Mouse (Mus musculus) embryonic facial prominence, embryonic 15.5 days (tissue): Measurements from ENCODE around the gene BC004004. TPM values are rescaled to one million over a fixed set of nuclear protein-coding genes. Genes with fewer than 3 reads are reported as not detected.
A peak's percentile ranks its signal among the peaks of the same experiment; 100 is the strongest.

Source experiments
- ATAC-seq: fragments of 200-750 bp; cut with Nextera tagmentation; 2 replicates; pipeline ENCODE4 v1.8.0; 2017; ENCODE audit warnings: low read depth, moderate TSS enrichment; ENCODE audit not compliant: insufficient number of reproducible peaks, low FRiP score, low TSS enrichment
- H3K27ac ChIP-seq: fragments of 300-500 bp; sonication (generic); replicated peaks from 2 replicates; pipeline ENCODE4 v1.5.1; 2015; ENCODE audit warnings: mild to moderate bottlenecking, inconsistent platforms
- H3K27me3 ChIP-seq: fragments of 300-500 bp; sonication (generic); 2 replicates; pipeline ENCODE4 v1.6.1; 2015; ENCODE audit warnings: inconsistent platforms
- H3K36me3 ChIP-seq: fragments of 300-500 bp; sonication (generic); 2 replicates; pipeline ENCODE4 v1.6.1; 2015; ENCODE audit warnings: mild to moderate bottlenecking, inconsistent platforms
- H3K4me1 ChIP-seq: fragments of 300-500 bp; sonication (generic); 2 replicates; pipeline ENCODE4 v1.6.1; 2015; ENCODE audit warnings: inconsistent platforms
- H3K4me2 ChIP-seq: fragments of 300-500 bp; sonication (generic); replicated peaks from 2 replicates; pipeline ENCODE4 v1.6.1; 2015; ENCODE audit warnings: mild to moderate bottlenecking, inconsistent platforms
- H3K4me3 ChIP-seq: fragments of 300-500 bp; sonication (generic); replicated peaks from 2 replicates; pipeline ENCODE4 v1.5.1; 2015; ENCODE audit warnings: mild to moderate bottlenecking, inconsistent platforms
- H3K9ac ChIP-seq: fragments of 300-500 bp; sonication (generic); 2 replicates; pipeline ENCODE4 v1.6.1; 2015; ENCODE audit warnings: inconsistent platforms
- H3K9me3 ChIP-seq: fragments of 300-500 bp; sonication (generic); replicated peaks from 2 replicates; pipeline ENCODE4 v1.6.1; 2016; ENCODE audit warnings: inconsistent platforms
- WGBS: fragments of 180-500 bp; shearing (Covaris S2); methylation state at CpG from one replicate; pipeline ENCODE4 v1.1.7; 2015; 5-methylcytosine and 5-hydroxymethylcytosine counted together
- polyA plus RNA-seq: library from polyadenylated mRNA; unstranded; fragments of >200 nt; fragmentation: Nextera tagmentation; extraction: Ambion mirVana; gene quantifications from 2 replicates; pipeline ENCODE4 v1.2.1, GENCODE M21; 2015

The BC004004 gene
- polyA plus RNA-seq, 1 experiment from 2014 or later, result 85.8 TPM

DNA sequence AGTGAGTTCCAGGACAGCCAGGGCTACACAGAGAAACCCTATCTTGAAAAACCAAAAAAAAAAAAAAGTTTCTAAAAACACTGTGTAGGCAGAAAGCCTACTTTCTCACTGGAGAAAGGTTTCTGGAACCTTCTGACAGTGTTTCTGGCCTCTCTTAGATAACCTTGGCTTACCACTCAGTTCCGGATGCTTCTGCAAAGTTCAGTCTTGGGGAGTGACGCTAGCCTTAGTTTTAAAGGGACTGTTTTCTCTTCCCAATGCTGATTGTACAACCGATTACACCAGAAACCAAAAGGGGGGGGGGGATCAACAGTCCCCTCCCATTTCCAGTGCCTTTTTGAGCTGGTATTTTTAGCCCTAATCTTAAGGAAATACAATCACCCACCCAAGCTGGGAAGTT, 55.0 kb downstream of the BC004004 start:
- Histone ChIP-seq H3K9me3 (no peaks in the 10 kb centered on the region), H3K4me2 (no peak overlapping the region), H3K36me3 (no peaks in the 10 kb centered on the region), H3K27ac (no peak overlapping the region), H3K4me3 (no peak overlapping the region), H3K9ac (no peak overlapping the region), H3K4me1 (peaks cover 22% of the 10 kb centered on the region), H3K27me3 (peaks cover 53% of the 10 kb centered on the region)
- ATAC-seq, result no peak
- WGBS, result 90% methylated on average over 3 of the region's 3 CpGs

DNA sequence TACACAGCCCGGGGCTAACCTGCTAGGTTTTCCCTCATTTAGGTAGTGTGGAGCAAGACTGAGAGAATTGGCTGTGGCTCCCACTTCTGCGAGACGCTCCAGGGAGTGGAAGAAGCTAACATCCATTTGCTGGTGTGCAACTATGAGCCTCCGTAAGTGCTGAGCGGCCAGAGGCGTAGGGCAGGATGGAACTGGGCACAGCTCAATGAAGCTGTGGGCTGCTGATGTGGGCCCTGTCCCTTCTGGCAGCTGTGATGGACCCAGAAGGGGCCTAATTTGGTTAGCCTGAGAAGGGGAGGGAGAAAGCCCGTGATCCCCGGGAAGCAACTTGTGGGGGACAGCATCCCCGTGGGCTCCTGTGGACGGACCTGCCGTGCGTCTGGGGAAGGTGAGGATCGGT, 57.2 kb downstream of the BC004004 start:
- no peak overlapping the region for H3K27ac ChIP-seq
- 63% methylated on average over 13 of the region's 13 CpGs for WGBS
- peaks cover 17% of the 10 kb centered on the region for H3K4me1 ChIP-seq
- peaks cover 40% of the 10 kb centered on the region for H3K27me3 ChIP-seq
- H3K9ac ChIP-seq, result no peak overlapping the region
- H3K4me3 ChIP-seq, result no peak overlapping the region
- H3K4me2 ChIP-seq, result no peak overlapping the region
- H3K9me3 ChIP-seq, result no peaks in the 10 kb centered on the region
- peaks cover 6% of the 10 kb centered on the region; the same call in 1 of the 2 replicates for H3K36me3 ChIP-seq
- ATAC-seq, result no peak

DNA sequence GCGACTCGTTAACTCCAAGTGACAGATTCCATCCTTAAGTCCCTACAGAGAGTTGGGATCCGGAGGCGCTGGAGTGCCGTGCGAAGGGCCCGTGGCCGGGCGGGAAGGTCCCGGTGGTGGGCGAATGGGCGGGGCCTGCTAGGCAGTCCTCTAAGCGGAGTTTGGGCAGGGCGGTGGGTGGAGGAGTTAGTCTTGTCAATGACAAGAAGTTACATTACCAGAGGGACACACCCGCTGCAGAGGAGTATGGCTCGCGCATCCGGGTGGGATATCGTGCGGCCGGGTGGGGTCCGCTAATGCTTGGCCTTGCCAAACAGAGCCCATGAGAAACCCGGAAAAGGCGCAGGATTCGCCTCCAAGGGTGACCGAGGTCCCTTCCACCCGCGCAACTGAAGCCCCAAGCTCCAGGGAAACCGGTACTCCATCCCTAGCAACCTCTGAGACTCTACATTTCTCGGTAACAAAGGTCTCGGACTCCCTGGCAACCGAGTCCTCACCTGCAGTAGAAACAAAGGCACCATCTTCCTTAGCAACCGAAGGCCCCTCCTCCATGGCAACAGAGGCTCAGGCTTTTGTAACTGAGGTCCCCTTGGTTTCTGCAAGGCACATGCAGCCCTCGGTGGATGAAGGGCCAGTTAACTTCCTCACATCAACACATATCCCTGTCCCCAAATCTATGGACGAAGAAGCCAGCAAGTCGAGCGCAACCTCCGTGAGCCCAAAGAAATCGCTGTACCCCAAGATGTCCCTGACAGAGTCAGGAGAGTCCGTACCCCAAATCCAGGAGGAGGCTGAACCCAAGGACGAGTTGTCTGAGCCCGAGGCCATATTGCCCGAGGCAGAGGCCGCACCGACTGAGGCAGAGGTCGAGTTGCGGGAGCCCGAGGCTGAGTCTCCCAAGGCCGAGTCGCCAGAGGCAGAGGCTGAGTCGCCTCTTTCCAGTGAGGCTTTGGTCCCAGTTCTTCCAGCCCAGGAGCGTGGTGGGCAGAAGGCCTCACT, 58.2 kb downstream of the BC004004 start:
- Histone ChIP-seq H3K4me3 (peak overlapping the region; percentile 30), H3K4me2 (peak overlapping the region; percentile 52), H3K27ac (no peak overlapping the region), H3K9me3 (no peaks in the 10 kb centered on the region), H3K27me3 (peaks cover 30% of the 10 kb centered on the region), H3K36me3 (peaks cover 14% of the 10 kb centered on the region), H3K4me1 (peaks cover 15% of the 10 kb centered on the region), H3K9ac (no peak overlapping the region)
- 0 out of 2 replicates have a peak, but pooled peaks have one; percentile 27 for ATAC-seq
- WGBS, result 15% methylated on average over 52 of the region's 52 CpGs

DNA sequence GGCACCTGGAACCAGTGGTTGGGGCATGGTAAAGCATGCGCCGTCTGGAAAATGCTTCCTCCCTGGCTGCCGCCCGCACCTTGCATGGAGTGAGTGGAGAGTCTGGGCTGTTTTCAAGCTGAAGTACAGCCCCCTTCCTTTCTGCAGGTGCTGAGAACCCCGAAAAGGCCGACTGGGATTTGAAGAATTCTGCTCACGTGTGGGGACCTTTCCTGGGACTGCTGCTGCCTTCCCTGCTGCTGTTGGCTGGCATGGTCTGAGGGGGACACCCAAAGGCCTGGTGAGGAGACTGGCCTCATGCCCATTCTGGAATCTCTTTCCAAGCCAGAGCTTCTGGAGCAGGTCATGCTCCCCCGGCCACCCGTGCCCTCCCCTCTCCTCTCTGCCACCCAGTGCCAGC, 59.1 kb downstream of the BC004004 start:
- ATAC-seq, result no peak
- H3K9ac ChIP-seq, result no peak overlapping the region
- no peak overlapping the region for H3K27ac ChIP-seq
- 71% methylated on average over 9 of the region's 9 CpGs for WGBS
- H3K9me3 ChIP-seq, result no peaks in the 10 kb centered on the region
- no peak overlapping the region for H3K4me2 ChIP-seq
- peaks cover 21% of the 10 kb centered on the region; the same call in 1 of the 2 replicates for H3K27me3 ChIP-seq
- H3K4me1 ChIP-seq, result peaks cover 10% of the 10 kb centered on the region
- peaks cover 22% of the 10 kb centered on the region for H3K36me3 ChIP-seq
- H3K4me3 ChIP-seq, result no peak overlapping the region

DNA sequence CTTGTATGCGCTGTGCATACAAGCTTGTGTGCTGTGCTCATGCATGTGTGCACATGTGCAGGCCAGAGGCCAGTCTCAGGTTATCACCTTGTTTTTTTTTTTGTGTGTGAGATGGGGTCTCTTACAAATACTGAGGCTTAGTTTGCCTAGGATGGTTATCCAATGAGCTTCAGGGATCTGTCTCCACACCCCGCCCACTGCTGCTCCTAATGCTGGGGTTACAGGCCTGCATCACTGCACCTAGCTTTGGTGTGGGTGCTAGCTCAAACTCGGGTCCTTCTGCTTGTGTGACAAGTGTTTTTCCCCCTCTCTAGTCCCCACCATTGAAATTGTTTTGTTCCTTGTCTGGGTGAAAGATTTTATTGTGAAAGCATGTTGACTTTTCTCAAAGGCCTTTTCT, 61.6 kb downstream of the BC004004 start:
- H3K4me2 ChIP-seq, result no peak overlapping the region
- no peak overlapping the region for H3K9ac ChIP-seq
- H3K4me3 ChIP-seq, result no peak overlapping the region
- H3K9me3 ChIP-seq, result no peaks in the 10 kb centered on the region
- WGBS, result 81% methylated on average over 3 of the region's 3 CpGs
- H3K36me3 ChIP-seq, result peaks cover 44% of the 10 kb centered on the region
- H3K27ac ChIP-seq, result no peak overlapping the region
- H3K4me1 ChIP-seq, result peaks cover 10% of the 10 kb centered on the region
- peaks cover 17% of the 10 kb centered on the region; the same call in 1 of the 2 replicates for H3K27me3 ChIP-seq
- ATAC-seq, result no peak

DNA sequence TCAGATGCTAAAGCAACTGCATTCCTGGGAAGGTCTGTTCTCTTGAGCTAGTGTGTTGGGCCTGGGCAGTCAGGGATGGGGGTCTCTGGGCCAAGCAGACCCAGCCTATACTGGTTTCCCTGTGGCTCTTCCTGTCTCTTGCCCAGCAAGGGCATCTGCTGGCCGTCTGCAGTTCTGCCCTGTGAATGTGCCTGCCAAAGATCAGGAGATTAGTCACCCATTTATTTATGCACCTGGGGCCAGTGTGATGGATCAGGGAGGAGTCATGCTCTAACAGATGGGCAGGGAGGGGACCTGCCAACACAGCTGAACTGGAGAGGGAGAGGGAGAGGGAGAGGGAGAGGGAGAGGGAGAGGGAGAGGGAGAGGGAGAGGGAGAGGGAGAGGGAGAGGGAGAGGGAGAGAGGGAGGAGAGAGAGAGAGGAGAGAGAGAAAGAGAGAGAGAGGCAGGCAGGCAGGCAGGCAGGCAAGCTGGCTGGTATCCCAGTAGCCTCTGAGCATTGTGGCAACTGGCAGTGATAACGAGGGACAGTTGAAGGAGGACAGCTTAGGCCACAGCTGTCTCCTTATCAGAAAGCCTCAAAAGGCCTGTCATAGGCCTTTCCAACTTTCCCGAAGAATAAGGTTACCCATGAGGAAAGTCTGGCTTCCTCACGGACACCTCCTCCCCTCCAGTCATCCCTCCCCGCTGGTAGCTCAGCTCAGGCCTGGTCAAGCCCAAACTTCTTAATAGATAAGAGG, 62.3 kb downstream of the BC004004 start:
- peaks cover 13% of the 10 kb centered on the region; the same call in 1 of the 2 replicates for H3K27me3 ChIP-seq
- no peak for ATAC-seq
- H3K9me3 ChIP-seq, result no peaks in the 10 kb centered on the region
- H3K4me2 ChIP-seq, result no peak overlapping the region
- H3K27ac ChIP-seq, result peak overlapping the region; percentile 55; the same call in 1 of the 2 replicates
- H3K4me1 ChIP-seq, result peaks cover 10% of the 10 kb centered on the region
- no peak overlapping the region for H3K4me3 ChIP-seq
- peaks cover 50% of the 10 kb centered on the region for H3K36me3 ChIP-seq
- H3K9ac ChIP-seq, result no peak overlapping the region
- 35% methylated on average over 5 of the region's 5 CpGs for WGBS

DNA sequence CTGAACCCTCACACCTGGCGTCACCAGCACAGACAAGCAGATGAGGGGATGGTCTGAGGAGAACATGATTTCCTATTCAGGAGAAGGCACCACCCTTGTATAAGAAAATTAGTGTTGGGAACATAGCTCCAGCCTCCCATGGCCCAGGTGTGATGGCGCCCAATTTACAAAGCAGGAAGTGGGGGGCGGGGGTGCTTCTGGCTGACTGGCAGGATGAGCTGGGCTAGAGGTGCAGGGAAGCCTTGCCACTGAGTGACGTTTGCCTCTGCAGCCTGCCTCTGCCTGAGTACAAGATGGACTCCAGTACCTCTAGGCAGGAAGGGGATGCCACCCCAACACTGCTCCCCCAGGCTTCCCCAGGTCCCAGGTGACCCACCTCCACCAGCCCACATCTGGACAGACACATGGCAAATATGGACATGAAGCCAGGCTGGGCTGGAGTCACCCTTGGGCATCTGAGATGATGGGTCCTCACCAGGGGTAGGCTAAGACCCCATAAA, 63.6 kb downstream of the BC004004 start:
- Histone ChIP-seq H3K4me3 (no peak overlapping the region), H3K27ac (no peak overlapping the region), H3K4me1 (no peaks in the 10 kb centered on the region), H3K27me3 (peaks cover 4% of the 10 kb centered on the region; the same call in 1 of the 2 replicates), H3K9ac (no peak overlapping the region), H3K9me3 (no peaks in the 10 kb centered on the region), H3K36me3 (peaks cover 64% of the 10 kb centered on the region), H3K4me2 (no peak overlapping the region)
- 79% methylated on average over 4 of the region's 4 CpGs for WGBS
- ATAC-seq, result no peak

DNA sequence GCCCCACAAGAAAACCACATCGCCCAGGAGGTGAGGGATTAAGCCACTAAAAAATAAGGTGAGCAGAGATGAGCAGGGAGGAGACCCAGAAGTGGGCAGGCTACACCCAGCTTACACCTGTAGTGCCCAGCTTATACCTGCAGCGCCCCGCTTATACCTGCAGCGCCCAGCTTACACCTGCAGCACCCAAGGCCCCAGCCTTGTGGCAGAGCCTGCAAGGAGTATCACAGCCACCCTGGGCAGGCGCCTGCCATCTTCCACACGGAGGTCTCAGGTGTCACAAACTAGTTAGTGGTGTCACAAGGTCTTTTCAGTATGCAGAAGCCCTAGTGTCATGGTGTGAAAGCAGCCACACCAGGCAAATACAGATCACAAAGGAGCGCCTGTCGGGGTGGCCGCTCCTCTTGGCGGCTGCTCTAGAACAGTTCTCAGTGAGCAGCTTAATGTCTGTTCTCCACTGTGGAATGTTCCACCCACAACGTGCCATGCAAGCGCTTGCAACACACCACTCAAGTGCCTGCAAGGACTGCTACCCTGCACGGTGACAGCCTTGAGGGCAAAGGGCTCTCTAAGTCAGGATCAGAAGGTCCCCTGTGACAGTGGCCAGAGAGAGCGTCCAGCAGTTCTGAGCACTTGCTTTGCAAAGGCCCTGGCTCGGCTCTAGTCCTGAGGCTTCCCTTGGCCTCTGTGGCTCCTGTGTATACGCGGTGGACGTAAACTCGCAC, 67.8 kb downstream of the BC004004 start:
- peaks cover 86% of the 10 kb centered on the region for H3K36me3 ChIP-seq
- 91% methylated on average over 19 of the region's 19 CpGs for WGBS
- ATAC-seq, result no peak

DNA sequence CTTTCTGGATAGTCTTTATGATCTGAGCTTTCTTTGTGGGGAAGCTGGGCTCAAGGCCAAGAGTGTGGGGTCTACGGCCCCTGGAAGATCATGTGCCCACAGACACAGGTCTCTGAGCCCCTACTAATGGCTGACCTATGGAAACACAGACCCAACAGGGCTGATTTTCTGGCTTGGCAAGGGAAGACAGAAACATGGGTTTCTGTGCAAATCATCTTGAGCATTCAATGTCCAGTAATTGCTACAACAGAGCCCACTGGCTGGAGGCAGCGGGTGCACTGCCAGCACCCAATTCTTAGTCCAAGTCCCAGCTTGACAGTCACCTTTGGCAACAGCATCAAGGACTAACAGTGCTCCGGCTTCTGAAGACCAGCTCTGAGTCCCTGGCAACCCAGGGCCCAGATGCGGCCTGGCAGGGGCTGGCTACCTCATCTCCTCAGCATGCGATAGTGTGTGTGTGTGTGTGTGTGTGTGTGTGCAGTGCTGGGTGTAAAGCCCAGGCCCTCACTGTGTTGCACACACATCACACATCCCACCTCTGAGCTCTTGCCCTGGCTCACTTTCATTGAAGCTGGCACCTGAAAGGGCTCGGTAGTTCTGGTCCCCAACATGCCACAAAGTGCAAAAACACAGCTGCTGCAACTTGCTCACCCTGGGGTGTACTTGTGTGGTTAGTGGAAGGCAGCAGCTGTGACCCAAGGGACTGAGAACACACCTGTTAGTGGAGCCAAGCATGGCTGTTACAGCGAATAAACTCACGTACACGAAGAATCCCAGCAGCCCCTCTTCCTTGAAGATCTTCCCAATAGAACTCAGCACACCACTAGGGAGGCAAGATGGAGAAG, 69.6 kb downstream of the BC004004 start:
- H3K9ac ChIP-seq, result no peak overlapping the region
- H3K9me3 ChIP-seq, result no peaks in the 10 kb centered on the region
- no peak overlapping the region for H3K4me2 ChIP-seq
- peaks cover 40% of the 10 kb centered on the region for H3K4me1 ChIP-seq
- WGBS, result 86% methylated on average over 9 of the region's 9 CpGs
- H3K27ac ChIP-seq, result no peak overlapping the region; the same call in 1 of the 2 replicates
- no peak for ATAC-seq
- no peaks in the 10 kb centered on the region for H3K27me3 ChIP-seq
- H3K36me3 ChIP-seq, result peaks cover 75% of the 10 kb centered on the region
- no peak overlapping the region for H3K4me3 ChIP-seq

More for the DNA sequence above, 67.8 kb downstream of the BC004004 start:
- Histone ChIP-seq H3K27me3 (no peaks in the 10 kb centered on the region), H3K4me3 (no peak overlapping the region), H3K9ac (no peak overlapping the region), H3K4me2 (no peak overlapping the region), H3K9me3 (no peaks in the 10 kb centered on the region), H3K4me1 (peaks cover 22% of the 10 kb centered on the region), H3K27ac (no peak overlapping the region)

DNA sequence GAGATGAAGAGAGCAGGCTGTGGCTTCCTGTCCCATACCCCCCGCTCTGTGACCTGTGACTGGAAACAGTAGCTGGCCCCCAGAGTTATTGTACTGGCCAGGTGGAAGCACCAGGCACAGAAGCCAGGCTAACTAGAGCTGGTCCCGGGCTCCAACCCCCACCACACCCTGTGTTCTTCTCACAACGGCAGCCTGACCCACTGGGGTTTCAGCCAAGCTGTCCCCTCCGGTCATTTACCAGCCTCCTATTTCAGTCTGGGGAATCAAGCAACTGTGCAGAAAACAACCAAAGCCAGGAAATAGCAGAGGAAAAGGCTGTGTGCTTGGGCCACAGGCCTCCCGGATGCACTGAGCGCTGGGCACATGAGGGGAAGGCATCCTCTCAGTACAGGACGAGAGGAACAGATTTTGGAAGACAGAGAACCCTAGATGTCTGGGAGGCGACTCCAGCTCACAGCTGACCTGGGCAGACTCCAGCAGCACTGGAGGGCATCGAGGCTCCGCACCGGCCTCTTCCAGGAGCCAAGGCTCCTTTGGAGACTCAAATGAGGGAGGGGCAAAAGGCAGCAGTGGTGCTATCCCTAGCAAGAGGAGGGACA, 70.7 kb downstream of the BC004004 start:
- ATAC-seq, result no peak
- Histone ChIP-seq H3K36me3 (peaks cover 69% of the 10 kb centered on the region), H3K9ac (no peak overlapping the region), H3K27me3 (no peaks in the 10 kb centered on the region), H3K4me3 (no peak overlapping the region), H3K4me2 (no peak overlapping the region), H3K27ac (no peak overlapping the region; the same call in 1 of the 2 replicates), H3K4me1 (peaks cover 46% of the 10 kb centered on the region), H3K9me3 (no peaks in the 10 kb centered on the region)
- 79% methylated on average over 11 of the region's 11 CpGs for WGBS
